Mouse (Mus musculus) thymus, postnatal 10 days (tissue): ENCODE measurements around the gene Il2.

ENCODE experiments used
- DNase-seq, 2 experiments: peaks; one replicate each; pipeline ENCODE4 v3.0.0; 2021; ENCODE audit warnings: low spot score in 2 of 2

Il2 gene

DNA sequence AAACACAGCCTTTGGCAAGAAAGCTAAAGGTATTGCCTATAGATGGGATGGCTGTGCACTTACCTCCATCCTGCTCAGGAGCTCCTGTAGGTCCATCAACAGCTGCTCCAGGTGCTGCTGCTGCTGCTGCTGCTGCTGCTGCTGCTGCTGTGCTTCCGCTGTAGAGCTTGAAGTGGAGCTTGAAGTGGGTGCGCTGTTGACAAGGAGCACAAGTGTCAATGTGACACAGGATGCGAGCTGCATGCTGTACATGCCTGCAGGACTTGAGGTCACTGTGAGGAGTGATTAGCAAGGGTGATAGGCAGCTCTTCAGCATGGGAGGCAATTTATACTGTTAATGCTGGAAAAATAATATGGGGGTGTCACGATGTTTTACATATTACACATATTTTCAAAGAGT, at the start of gene Il2:
Il2 (minus strand) TSS at position 305 of the 400 bp plus-strand sequence.
- peak in 1 of 2 experiments; percentile 9 for DNase-seq

- DNase-seq: no peak
These were observed 49.2 kb upstream of the Il2 start for GRCm38 (mm10) chr3:37174711-37175572.

DNA sequence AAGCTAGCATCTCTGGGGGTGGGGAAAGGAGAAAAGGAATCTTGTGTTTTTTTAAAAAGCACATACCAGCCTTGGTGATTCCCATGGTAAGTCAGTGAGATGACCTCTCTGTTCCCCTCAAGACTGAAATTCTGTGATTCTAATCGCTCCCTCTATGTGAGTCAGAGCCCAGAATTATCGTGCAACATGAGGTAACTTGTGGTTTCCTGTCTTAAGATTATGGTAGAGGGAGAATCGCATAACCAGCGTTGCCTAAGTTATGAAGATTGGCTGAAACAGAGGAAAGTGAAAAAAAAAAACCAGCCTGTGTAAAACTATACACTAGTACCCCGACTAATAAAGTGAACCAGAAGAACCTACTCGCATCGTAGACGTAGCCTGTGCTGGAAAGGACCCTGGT, 47.5 kb upstream of the Il2 start:
- DNase-seq: no peak

DNA sequence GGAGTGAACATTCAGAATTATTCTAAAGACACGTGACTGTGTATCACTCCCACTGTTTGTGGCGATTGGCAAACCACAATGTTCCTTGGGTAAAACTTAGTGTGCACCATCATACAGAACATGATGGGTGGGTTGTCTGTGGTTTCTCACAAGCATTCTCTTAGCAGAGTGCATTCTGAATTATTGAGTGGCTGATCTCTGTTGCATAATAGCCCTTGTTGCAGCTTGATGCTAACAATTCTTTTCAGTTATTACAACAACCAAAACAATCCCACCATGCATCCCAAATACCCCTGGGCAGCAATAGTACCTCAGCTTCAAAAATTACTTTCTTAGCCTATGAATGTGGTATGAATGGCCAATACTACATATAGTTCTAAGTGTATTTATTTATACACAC, 43.5 kb upstream of the Il2 start:
- no peak for DNase-seq

DNA sequence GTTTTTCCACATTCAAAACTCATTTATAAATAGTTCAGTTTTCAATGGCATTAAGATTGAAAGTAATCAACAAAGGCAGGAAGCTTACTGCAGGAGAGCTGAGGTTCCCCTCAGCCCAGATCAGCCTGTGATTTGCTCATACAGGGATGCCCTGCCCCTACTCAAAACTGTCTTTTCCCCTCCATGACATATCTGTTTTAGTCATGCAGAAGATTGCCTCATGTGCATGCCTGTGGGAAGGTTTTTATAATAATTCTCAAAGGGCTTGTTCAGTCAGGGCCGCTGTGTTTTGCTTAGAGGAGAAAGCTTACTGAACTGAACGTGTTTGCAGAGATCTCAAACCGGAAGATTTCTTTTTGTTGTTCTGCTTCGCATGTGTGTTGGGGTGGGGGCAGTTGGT, 35.3 kb upstream of the Il2 start:
- DNase-seq: no peak

DNA sequence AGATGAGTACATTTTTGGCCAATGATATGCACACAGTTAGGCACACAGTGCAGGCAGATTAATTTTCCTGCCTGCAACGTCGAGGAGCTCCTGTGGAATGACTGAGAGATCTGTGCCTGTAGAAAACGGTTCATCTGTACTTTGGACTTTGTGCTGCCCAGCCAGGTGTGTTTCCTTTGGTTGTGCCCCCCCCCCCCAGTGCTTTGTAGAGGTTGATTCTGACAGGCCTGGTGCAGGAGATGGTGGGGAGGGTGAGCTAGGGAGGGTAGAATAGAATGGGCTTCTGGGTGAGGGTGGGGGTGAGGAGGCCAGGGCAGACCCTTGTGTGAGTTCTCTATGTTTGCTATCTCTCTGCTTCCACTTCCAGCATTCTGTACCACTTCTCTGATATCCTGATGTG, 32.5 kb upstream of the Il2 start:
- DNase-seq: no peak

- DNase-seq: no peak
These were observed 31.3 kb upstream of the Il2 start for GRCm38 (mm10) chr3:37157082-37157481.

DNA sequence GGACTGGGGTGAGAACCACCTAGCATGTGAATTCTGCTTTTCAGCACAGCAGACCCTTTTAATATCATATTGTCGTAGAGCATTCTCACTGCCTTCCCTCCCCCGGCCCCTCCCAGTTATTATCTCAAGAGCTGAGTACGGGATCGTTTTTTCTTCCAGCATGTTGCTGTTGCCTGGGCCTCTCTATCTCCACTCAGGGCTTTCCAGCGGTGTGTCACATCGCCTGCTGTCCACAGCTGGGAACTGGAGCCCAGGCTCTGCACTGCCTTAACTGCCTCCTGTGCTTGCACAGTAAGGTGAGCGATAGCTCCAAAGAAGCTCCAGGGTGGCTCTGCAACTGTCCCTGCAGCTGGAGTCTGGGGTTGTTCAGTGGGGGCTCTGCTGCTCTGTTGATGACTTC, 28.6 kb upstream of the Il2 start:
- DNase-seq: no peak

GRCm38 (mm10) chr3:37153004-37153403, 27.2 kb upstream of the Il2 start:
- peak in 1 of 2 experiments; percentile 7 for DNase-seq

DNA sequence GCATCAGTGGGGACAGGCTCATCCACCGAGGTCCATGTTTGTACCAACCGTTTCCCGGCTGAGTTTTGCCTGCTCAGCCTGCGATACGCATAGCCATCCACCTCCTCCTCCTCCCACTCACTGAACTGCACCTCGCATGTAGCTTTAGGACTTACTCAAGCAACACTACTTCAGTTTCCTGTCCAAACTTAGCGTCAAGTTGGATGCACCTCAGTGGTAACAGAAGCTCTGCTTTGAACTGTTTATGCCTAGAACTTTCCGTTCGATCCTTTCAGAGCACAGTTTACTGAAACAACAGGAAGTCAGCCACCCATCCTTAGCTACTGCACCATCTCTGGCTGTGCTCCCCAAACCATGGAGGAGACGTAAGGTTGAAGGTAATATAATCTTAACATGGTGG, 26.5 kb upstream of the Il2 start:
- no peak for DNase-seq

GRCm38 (mm10) chr3:37146810-37147209, 21.1 kb upstream of the Il2 start:
- no peak for DNase-seq

- DNase-seq: no peak
These were observed 20.6 kb upstream of the Il2 start for GRCm38 (mm10) chr3:37146406-37146805.

DNA sequence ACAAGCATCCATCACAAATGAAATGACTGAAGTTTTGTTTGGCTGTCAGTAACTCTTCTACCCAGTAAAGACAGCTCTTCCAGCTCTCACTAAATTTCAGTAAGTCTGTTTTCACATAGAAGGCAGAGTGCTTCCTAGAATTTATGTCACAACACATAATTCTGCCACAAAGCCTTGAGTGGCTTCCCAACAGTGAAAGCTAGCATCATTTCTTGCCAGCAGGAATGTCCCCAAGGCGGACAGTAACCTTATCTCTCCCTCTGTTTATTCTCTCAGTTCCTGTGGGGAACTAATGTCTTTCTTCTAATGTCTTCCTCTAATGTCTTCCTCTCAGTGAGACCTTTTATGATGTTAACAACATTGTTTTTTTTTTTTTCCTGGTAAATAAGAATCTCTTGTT, 19.2 kb upstream of the Il2 start:
- no peak for DNase-seq

DNA sequence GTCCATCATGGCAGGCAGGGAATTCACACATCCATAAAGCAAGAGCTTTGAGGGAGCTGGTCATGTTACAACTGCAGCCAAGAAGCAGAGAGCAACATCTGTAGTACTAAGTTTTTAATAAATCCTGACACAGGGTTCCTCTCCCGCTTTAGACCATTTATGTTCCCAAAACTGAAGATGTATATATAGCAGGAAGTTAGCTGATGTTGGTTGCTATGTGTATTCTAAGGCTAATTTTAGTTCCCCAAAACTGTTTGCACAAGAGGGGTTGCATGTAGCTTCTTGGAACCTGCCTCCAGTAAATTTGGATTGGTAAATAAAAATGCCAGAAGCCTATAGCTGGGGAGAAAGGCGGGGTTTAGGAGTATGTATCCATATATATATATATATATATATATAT, 16.1 kb upstream of the Il2 start:
- no peak for DNase-seq

DNA sequence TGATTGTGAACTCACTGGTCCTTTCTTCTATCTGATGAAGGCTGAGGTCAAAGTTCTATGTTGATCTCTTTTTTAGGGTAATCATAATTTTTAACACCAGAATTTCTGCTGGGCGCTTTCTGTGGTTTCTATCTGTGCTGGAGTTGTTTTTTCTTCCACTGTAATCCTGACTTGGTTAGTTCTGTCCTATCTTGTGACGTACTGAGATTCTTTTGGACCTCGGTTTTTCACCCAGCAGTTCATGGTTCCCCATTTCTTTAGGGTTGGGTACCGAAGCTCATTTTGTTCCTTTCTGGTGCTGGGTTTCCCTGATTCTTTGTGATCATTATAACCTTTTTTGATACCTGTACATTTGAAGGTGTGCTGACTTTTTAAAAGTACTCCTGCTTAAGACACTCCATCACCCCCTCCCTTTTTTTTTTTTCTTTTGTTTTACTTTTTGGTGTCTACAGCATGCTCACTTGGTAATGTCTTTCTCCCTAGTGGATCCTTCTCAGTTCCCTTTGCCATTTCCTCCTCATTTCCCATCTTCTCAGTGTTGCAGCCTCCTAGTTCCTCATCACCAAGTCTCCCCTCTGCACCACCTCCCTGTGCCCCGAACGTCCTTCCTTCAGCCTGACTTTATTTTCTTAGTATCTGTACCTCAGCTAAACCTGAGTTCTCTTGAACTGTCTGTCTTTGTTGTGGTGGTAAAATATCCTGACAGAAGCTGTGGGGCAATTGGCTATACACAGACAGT, 14.6 kb upstream of the Il2 start:
- DNase-seq: no peak

GRCm38 (mm10) chr3:37139192-37139591, 13.4 kb upstream of the Il2 start:
- DNase-seq: no peak

DNA sequence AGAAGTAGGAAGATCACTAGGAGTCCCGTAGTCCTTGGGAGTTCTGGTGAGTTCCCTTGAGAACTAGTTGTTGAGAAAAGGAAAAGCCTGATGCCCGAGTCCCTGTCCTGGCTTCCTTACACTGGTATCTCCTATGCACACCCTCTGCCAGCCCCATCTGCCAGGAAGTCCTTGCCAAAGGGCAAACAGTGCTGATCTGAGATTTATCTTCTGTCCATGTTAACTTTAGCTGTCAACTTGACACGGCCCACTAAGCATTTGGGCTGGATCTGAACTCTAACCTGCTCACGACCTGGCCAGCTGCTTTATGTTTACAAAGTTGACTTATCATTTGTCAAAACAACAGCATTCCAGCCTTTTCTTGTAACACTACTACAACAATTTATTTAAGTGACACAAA, 11.5 kb upstream of the Il2 start:
- no peak for DNase-seq

GRCm38 (mm10) chr3:37129063-37129462, 3.3 kb upstream of the Il2 start:
- DNase-seq: no peak

DNA sequence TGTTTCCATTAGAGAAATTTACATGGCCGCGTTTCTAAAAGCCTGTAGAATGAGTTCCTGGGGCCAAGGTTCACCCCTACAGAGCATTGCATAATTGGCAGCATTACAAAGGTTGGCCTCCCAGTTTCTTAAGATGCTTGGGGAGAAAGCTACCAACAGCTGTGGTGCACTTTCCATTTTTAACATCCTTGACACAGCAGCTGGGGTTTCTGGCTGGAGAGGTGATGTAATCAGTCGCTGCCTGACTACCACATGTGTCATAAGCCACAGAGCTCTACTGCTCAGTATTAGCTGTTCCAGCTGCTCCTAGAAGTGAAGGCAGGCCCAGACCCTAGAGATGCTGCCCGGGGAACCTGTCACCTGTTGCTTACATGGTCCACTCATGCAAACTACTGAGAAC, 2.5 kb upstream of the Il2 start:
- no peak for DNase-seq

- no peak for DNase-seq
These were observed 403 bp upstream of the Il2 start for GRCm38 (mm10) chr3:37126162-37126561.

DNA sequence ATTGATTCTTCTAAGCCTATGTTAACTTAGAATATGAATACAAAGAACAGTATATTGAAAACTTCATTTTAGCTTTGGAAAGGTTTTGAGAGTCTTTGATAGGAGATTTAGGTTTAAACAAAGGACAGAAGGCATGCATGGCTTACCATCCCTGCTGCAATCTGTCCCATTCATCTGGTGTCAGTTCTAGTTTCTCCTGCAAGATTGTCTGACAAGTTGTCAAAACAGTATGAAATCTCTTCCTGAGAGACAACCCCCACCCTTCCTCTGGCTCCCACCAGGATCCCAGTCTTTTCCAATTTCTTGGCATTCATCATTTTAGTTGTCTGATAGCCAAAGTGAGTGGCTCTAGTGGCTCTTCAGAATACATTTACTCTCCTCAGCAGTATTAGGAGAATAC, 35.0 kb downstream of the Il2 start:
- DNase-seq: no peak

GRCm38 (mm10) chr3:37084860-37085259, 40.9 kb downstream of the Il2 start:
- no peak for DNase-seq

DNA sequence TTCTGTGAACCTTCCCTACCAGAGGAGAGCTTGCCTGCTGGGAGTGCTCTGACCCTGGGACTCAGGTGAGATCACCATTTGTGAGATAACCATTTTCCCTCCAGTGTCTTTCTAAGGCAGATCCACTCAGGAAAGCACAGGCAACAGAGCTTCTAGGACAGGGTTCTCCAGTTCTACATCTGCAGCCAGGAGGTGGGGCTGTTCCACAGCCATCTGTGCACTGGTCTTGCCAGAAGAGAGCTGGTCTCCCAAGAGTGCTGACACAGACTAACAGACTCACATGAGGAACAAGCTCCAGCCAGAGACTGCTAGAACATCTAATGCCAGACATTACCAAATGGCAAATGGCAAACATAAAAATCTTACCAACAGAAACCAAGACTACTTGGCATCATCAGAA, 52.5 kb downstream of the Il2 start:
- DNase-seq: peak in 1 of 2 experiments; percentile 10
